ENCODE assay signal across 9 mouse cellular contexts in genomic region chr5:90900147-90900546, GRCm38 (mm10). TPM values are rescaled to one million over a fixed set of nuclear protein-coding genes. Genes with fewer than 3 reads are reported as not detected.
A peak's percentile ranks its signal among the peaks of the same experiment; 100 is the strongest.
DNase-seq lines count a peak whose midpoint lies in the region; ATAC-seq lines count a peak whose summit lies in the region.
"Had no signal": no experiment of that assay in that cellular context is flagged by ENCODE, and none has a peak within 500 bp of the region (broad histone marks: within the 10 kb centered on the region; RNA-seq: fewer than 3 reads in every experiment).

No protein-coding gene starts in this region.

- DNase-seq in embryonic facial prominence, embryonic 14.5 days (ENCODE audit: low spot score) = peak; percentile 83
- DNase-seq in embryonic facial prominence, embryonic 10.5 days (ENCODE audit: low spot score) = no peak
- peak; percentile 73 for DNase-seq in 3T3-L1 (ENCODE audit: low read depth, low spot score)
- peak; percentile 84 for DNase-seq in cerebellum, adult 9-11 months
- DNase-seq in kidney, postnatal 25 days = peak; percentile 71 to 79
- DNase-seq in adipocyte (ENCODE audit: low spot score) = no peak
- DNase-seq in spleen, postnatal 4 days (ENCODE audit: low spot score in 2 of 2) = no peak
- no peak for DNase-seq in hindbrain, embryonic 14.5 days (ENCODE audit: low spot score)

- WGBS in embryonic facial prominence, embryonic 14.5 days = 32% methylated on average over 7 of the region's 7 CpGs
- 74% methylated on average over 7 of the region's 7 CpGs for WGBS in embryonic facial prominence, embryonic 10.5 days
- WGBS in hindbrain, embryonic 14.5 days = 54% methylated on average over 7 of the region's 7 CpGs

- ATAC-seq in embryonic facial prominence, embryonic 14.5 days (ENCODE audit: low read depth) = peak; percentile 44; the same call in 1 of the 2 replicates
- no peak for ATAC-seq in hindbrain, embryonic 14.5 days (ENCODE audit: low FRiP score)

- no peak overlapping the region for H3K27ac ChIP-seq in embryonic facial prominence, embryonic 14.5 days (replicated peaks; ENCODE audit: low read depth, low read length)
- H3K27ac ChIP-seq in embryonic facial prominence, embryonic 10.5 days (replicated peaks) = no peak overlapping the region
- H3K27ac ChIP-seq in hindbrain, embryonic 14.5 days = no peak overlapping the region

- H3K4me3 ChIP-seq in embryonic facial prominence, embryonic 14.5 days (ENCODE audit: low read depth, low read length) = no peak overlapping the region
- no peak overlapping the region for H3K4me3 ChIP-seq in embryonic facial prominence, embryonic 10.5 days
- H3K4me3 ChIP-seq in hindbrain, embryonic 14.5 days (replicated peaks; ENCODE audit: low read length) = no peak overlapping the region

- H3K9ac ChIP-seq in embryonic facial prominence, embryonic 14.5 days (ENCODE audit: low read depth, low read length) = no peak overlapping the region
- no peak overlapping the region for H3K9ac ChIP-seq in hindbrain, embryonic 14.5 days

- no peaks in the 10 kb centered on the region for H3K9me3 ChIP-seq in embryonic facial prominence, embryonic 14.5 days (ENCODE audit: control insufficient read depth, low read length)
- no peaks in the 10 kb centered on the region for H3K9me3 ChIP-seq in embryonic facial prominence, embryonic 10.5 days
- H3K9me3 ChIP-seq in hindbrain, embryonic 14.5 days (ENCODE audit: control insufficient read depth, low read length) = no peaks in the 10 kb centered on the region

- H3K27me3 ChIP-seq in embryonic facial prominence, embryonic 14.5 days (replicated peaks; ENCODE audit: control insufficient read depth, insufficient read depth, low read length) = peaks cover 18% of the 10 kb centered on the region
- peaks cover 21% of the 10 kb centered on the region for H3K27me3 ChIP-seq in embryonic facial prominence, embryonic 10.5 days (replicated peaks; ENCODE audit: low read depth, poor library complexity, severe bottlenecking)
- H3K27me3 ChIP-seq in hindbrain, embryonic 14.5 days (ENCODE audit: control insufficient read depth, insufficient read depth, low read length) = peaks cover 8% of the 10 kb centered on the region

- H3K36me3 ChIP-seq in embryonic facial prominence, embryonic 14.5 days (ENCODE audit: control insufficient read depth, insufficient read depth, low read length) = no peaks in the 10 kb centered on the region
- H3K36me3 ChIP-seq in embryonic facial prominence, embryonic 10.5 days (replicated peaks) = no peaks in the 10 kb centered on the region
- H3K36me3 ChIP-seq in hindbrain, embryonic 14.5 days (replicated peaks; ENCODE audit: control insufficient read depth, insufficient read depth) = no peaks in the 10 kb centered on the region

- peak overlapping the region; percentile 10; the same call in 1 of the 2 replicates for H3K4me2 ChIP-seq in embryonic facial prominence, embryonic 14.5 days (ENCODE audit: low read depth, low read length)
- no peak overlapping the region for H3K4me2 ChIP-seq in hindbrain, embryonic 14.5 days (replicated peaks)

- peaks cover 16% of the 10 kb centered on the region for H3K4me1 ChIP-seq in embryonic facial prominence, embryonic 14.5 days (ENCODE audit: control insufficient read depth, insufficient read depth, low read length)
- peaks cover 16% of the 10 kb centered on the region for H3K4me1 ChIP-seq in embryonic facial prominence, embryonic 10.5 days
- peaks cover 6% of the 10 kb centered on the region for H3K4me1 ChIP-seq in hindbrain, embryonic 14.5 days (replicated peaks; ENCODE audit: control insufficient read depth, insufficient read depth, low read length)

RNA-seq across cellular contexts. Expression of gene Cxcl2, which starts 3.5 kb away (rescaled TPM):
- 0.18 TPM in 1 of 2 replicates, not detected in the other for polyA plus RNA-seq in embryonic facial prominence, embryonic 14.5 days (2014; fragmentation: Nextera tagmentation; extraction: Ambion mirVana)
- polyA plus RNA-seq in embryonic facial prominence, embryonic 10.5 days (2016; fragmentation: Nextera tagmentation; extraction: Ambion mirVana) = not detected in 2 replicates
- 0.24 TPM in 1 of 2 replicates, not detected in the other for polyA plus RNA-seq in hindbrain, embryonic 14.5 days (2014; fragmentation: Nextera tagmentation; extraction: Ambion mirVana)
- polyA plus RNA-seq: limb, embryonic 11.5 days had no signal

RNA-seq across cellular contexts. Expression of gene Cxcl1, which starts 9.1 kb away (rescaled TPM):
- 1.3 TPM in 2 replicates for polyA plus RNA-seq in embryonic facial prominence, embryonic 14.5 days (2014; fragmentation: Nextera tagmentation; extraction: Ambion mirVana)
- 0.10 TPM in 1 of 2 replicates, not detected in the other for polyA plus RNA-seq in embryonic facial prominence, embryonic 10.5 days (2016; fragmentation: Nextera tagmentation; extraction: Ambion mirVana)
- polyA plus RNA-seq in hindbrain, embryonic 14.5 days (2014; fragmentation: Nextera tagmentation; extraction: Ambion mirVana) = 0.57 and 0.64 TPM in 2 replicates

RNA-seq across cellular contexts. Expression of gene Mthfd2l, which starts 30.8 kb away (rescaled TPM):
- 43.1 and 47.7 TPM in 2 replicates for polyA plus RNA-seq in embryonic facial prominence, embryonic 14.5 days (2014; fragmentation: Nextera tagmentation; extraction: Ambion mirVana)
- 53.2 and 58.7 TPM in 2 replicates for polyA plus RNA-seq in embryonic facial prominence, embryonic 10.5 days (2016; fragmentation: Nextera tagmentation; extraction: Ambion mirVana)
- 88.3 and 95.7 TPM in 2 replicates for polyA plus RNA-seq in hindbrain, embryonic 14.5 days (2014; fragmentation: Nextera tagmentation; extraction: Ambion mirVana)

Comparison
In these comparisons a context has a peak if more than half of its experiments do, and no peak if none do; other contexts are left out.
1. DNase-seq: peak in embryonic facial prominence, embryonic 14.5 days (single experiment), 3T3-L1 (single experiment), cerebellum, adult 9-11 months (single experiment) and kidney, postnatal 25 days (2 of 2); none in embryonic facial prominence, embryonic 10.5 days (single experiment), adipocyte (single experiment), spleen, postnatal 4 days (0 of 2) and hindbrain, embryonic 14.5 days (single experiment).